Mouse (Mus musculus) myocyte (in vitro differentiated cells): ENCODE measurements around the gene Ccl3.

Experiments used
- E2F4 ChIP-seq: IDR thresholded peaks from one replicate; pipeline ENCODE4 v1.6.1; 2011; ENCODE audit warnings: mild to moderate bottlenecking, control low read depth, moderate library complexity; ENCODE audit not compliant: insufficient read depth
- MAX ChIP-seq: IDR thresholded peaks from one replicate; pipeline ENCODE4 v1.6.1; 2011; ENCODE audit warnings: low read depth, mild to moderate bottlenecking, control low read depth
- MYOG ChIP-seq, 3 experiments: IDR thresholded peaks; one replicate each; pipeline ENCODE4 v1.6.1; 2011; ENCODE audit warnings: control low read depth in 2 of 3, low read depth in 2 of 3, mild to moderate bottlenecking in 2 of 3; ENCODE audit not compliant: insufficient read length in 2 of 3, control insufficient read depth in 1 of 3, insufficient read depth in 1 of 3
- POLR2A ChIP-seq: IDR thresholded peaks from one replicate; pipeline ENCODE4 v1.6.1; 2011; ENCODE audit warnings: low read depth, mild to moderate bottlenecking, control low read depth, moderate library complexity; ENCODE audit not compliant: insufficient read length
- POLR2AphosphoS2 ChIP-seq: IDR thresholded peaks from one replicate; pipeline ENCODE4 v1.6.1; 2011; ENCODE audit warnings: low read depth, control low read depth; ENCODE audit not compliant: insufficient read length
- TCF3 ChIP-seq: IDR thresholded peaks from one replicate; pipeline ENCODE4 v1.6.1; 2011; ENCODE audit warnings: low read depth, control low read depth; ENCODE audit not compliant: insufficient read length
- USF1 ChIP-seq: IDR thresholded peaks from one replicate; pipeline ENCODE4 v1.6.1; 2011; ENCODE audit warnings: low read depth, mild to moderate bottlenecking, control low read depth, moderate library complexity

GRCm38 (mm10) chr11:83634898-83635297 lies 14.3 kb downstream of the Ccl3 start:
- TF ChIP-seq POLR2A = no peak
- TF ChIP-seq USF1 = no peak
- TF ChIP-seq MAX = no peak
- TF ChIP-seq TCF3 = no peak
- TF ChIP-seq POLR2AphosphoS2 = no peak
- TF ChIP-seq MYOG (IDR thresholded peaks at IDR 0.05; ENCODE audit: control insufficient read depth in 1 of 3, insufficient read depth in 1 of 3, insufficient read length in 2 of 3, low read depth in 2 of 3) = no peak
- TF ChIP-seq E2F4 = no peak
